Mouse (Mus musculus) MEL (cell line): ENCODE results near the gene Ggct.

Experiments used
- CTCF ChIP-seq, 3 experiments: IDR thresholded peaks in 2 of 3; conservative IDR thresholded peaks in 1 of 3; 2 replicates each; pipeline ENCODE4 v1.5.1; 2011 to 2012; ENCODE audit warnings: low read length in 3 of 3, low read depth in 2 of 3, mild to moderate bottlenecking in 2 of 3, improper control_type of control experiment in 1 of 3, inconsistent platforms in 1 of 3, mixed read lengths in 1 of 3, moderate library complexity in 1 of 3; ENCODE audit not compliant: control insufficient read depth in 1 of 3, insufficient read depth in 1 of 3, poor library complexity in 1 of 3, severe bottlenecking in 1 of 3
- ELF1 ChIP-seq: IDR thresholded peaks from 2 replicates; pipeline ENCODE4 v1.6.1; 2014; ENCODE audit warnings: low read depth, mild to moderate bottlenecking, inconsistent platforms, low read length, improper control_type of control experiment, moderate library complexity
- MAFK ChIP-seq: IDR thresholded peaks from 2 replicates; pipeline ENCODE4 v1.6.1; 2011; ENCODE audit warnings: low read depth, mild to moderate bottlenecking, low read length, improper control_type of control experiment, borderline replicate concordance
- NELFE ChIP-seq: IDR thresholded peaks from 2 replicates; pipeline ENCODE4 v1.6.1; 2011; ENCODE audit warnings: low read depth, low read length, improper control_type of control experiment
- POLR2A ChIP-seq, 2 experiments: IDR thresholded peaks; 2 replicates each; pipeline ENCODE4 v1.6.1; 2011 to 2012; ENCODE audit warnings: low read length in 2 of 2, mild to moderate bottlenecking in 2 of 2, control low read depth in 1 of 2, improper control_type of control experiment in 1 of 2, low read depth in 1 of 2, moderate library complexity in 1 of 2; ENCODE audit not compliant: control insufficient read depth in 1 of 2, insufficient read depth in 1 of 2, poor library complexity in 1 of 2
- POLR2AphosphoS2 ChIP-seq: IDR thresholded peaks from 2 replicates; pipeline ENCODE4 v1.6.1; 2011; ENCODE audit warnings: low read length, improper control_type of control experiment
- SIN3A ChIP-seq: IDR thresholded peaks from 2 replicates; pipeline ENCODE4 v1.6.1; 2012; ENCODE audit warnings: low read length, improper control_type of control experiment, inconsistent platforms
- SMC3 ChIP-seq: IDR thresholded peaks from 2 replicates; pipeline ENCODE4 v1.6.1; 2011; ENCODE audit warnings: low read depth, low read length, improper control_type of control experiment
- ZNF384 ChIP-seq: IDR thresholded peaks from 2 replicates; pipeline ENCODE4 v1.6.1; 2012; ENCODE audit warnings: low read depth, mild to moderate bottlenecking, inconsistent platforms, low read length, improper control_type of control experiment

DNA sequence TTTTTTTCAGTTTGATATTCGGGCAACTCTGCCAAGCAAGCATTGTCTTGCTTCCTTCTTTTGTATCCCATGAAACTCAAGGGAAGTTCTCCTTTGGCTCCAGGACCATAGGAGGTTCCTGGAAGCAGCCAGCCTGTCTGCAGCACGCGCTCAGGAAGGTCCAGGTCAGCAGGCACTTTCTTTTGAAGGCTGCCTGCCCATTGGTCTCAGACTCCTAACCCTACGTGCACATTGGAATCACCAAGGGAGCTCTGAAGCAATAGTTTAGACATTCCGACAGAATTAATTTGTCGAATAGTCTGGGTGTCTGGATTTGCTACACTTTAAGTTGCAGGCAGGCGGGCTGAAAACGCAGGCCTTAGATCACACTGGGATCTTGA lies 21.0 kb downstream of the Ggct start:
- no peak for TF ChIP-seq ZNF384
- no peak for TF ChIP-seq MAFK
- no peak for TF ChIP-seq NELFE
- TF ChIP-seq POLR2A (IDR thresholded peaks at IDR 0.05; ENCODE audit: control insufficient read depth in 1 of 2, insufficient read depth in 1 of 2, low read depth in 1 of 2, low read length in 2 of 2, poor library complexity in 1 of 2), result no peak
- TF ChIP-seq ELF1, result no peak
- TF ChIP-seq CTCF (IDR thresholded peaks at IDR 0.05 in 2 of 3, conservative IDR thresholded peaks at IDR 0.05 in 1 of 3; ENCODE audit: control insufficient read depth in 1 of 3, insufficient read depth in 1 of 3, low read depth in 2 of 3, low read length in 3 of 3, poor library complexity in 1 of 3, severe bottlenecking in 1 of 3), result no peak
- no peak for TF ChIP-seq SIN3A
- TF ChIP-seq POLR2AphosphoS2, result no peak
- TF ChIP-seq SMC3, result no peak
